In the genomic region with DNA sequence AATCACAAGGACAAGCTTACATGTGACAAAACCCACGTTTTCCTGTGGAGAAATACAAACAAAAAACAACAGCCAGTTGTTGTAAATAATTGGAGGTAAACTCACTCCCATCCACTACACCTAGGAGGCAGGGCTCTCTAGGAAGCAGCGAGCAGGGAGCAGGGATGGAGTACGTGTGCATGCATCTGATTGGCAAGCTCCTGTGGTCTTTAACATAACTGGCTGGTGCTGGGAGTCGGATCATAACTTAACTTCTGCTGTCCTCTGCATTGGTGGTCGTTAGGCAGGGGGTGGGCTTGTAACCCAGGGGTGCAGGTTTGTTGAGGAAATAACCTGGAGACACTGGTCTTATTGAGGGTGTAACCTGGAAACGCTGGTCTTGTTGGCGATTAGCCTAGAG, we compare ENCODE assay signal across 18 mouse cellular contexts. TPM values are rescaled to one million over a fixed set of nuclear protein-coding genes. Genes with fewer than 3 reads are reported as not detected.
DNase-seq lines count a peak whose midpoint lies in the region; ATAC-seq and TF ChIP-seq lines count a peak whose summit lies in the region.
"Had no signal": no experiment of that assay in that cellular context is flagged by ENCODE, and none has a peak within 500 bp of the region (broad histone marks: within the 10 kb centered on the region; RNA-seq: fewer than 3 reads in every experiment).

No protein-coding gene starts in this region.

- TF ChIP-seq POLR2A in heart, adult 2 months (IDR thresholded peaks at IDR 0.05; ENCODE audit: insufficient read depth, low read depth, low read length), result no peak
- no peak for TF ChIP-seq POLR2A in kidney, adult 2 months (IDR thresholded peaks at IDR 0.05; ENCODE audit: low read depth, low read length)

- peak; percentile 89 for DNase-seq in heart, adult 11 months
- DNase-seq in heart, adult 2 months, result no peak
- no peak for DNase-seq in kidney, adult 2 months
- peak; percentile 74 for DNase-seq in ES-CJ7 (ENCODE audit: low read depth, low spot score)
- DNase-seq in kidney, postnatal 25 days, result no peak
- DNase-seq in urinary bladder, postnatal 25 days (ENCODE audit: low spot score), result no peak

- no peak overlapping the region for H3K9ac ChIP-seq in heart, adult 2 months (ENCODE audit: low read depth, low read length)
- no peak overlapping the region for H3K9ac ChIP-seq in kidney, embryonic 16.5 days (replicated peaks; ENCODE audit: low read length)
- H3K9ac ChIP-seq: forebrain, postnatal 0 days had no signal

- WGBS in heart, adult 2 months, result 72% methylated on average over 7 of the region's 7 CpGs
- 72% methylated on average over 7 of the region's 7 CpGs for WGBS in kidney, adult 2 months
- WGBS in kidney, embryonic 16.5 days, result 72% methylated on average over 7 of the region's 7 CpGs
- 82% methylated on average over 6 of the region's 7 CpGs for WGBS in macrophage (ENCODE audit: missing documents)

- H3K27ac ChIP-seq in heart, adult 2 months, result no peak overlapping the region
- H3K27ac ChIP-seq in kidney, adult 2 months (ENCODE audit: insufficient read depth, low read depth, low read length), result peak overlapping the region; percentile 22
- no peak overlapping the region for H3K27ac ChIP-seq in kidney, embryonic 16.5 days (ENCODE audit: low read length)
- peak overlapping the region; percentile 64 for H3K27ac ChIP-seq in macrophage
- H3K27ac ChIP-seq: hindbrain, embryonic 10.5 days had no signal

- no peaks in the 10 kb centered on the region for H3K79me2 ChIP-seq in heart, adult 2 months (replicated peaks; ENCODE audit: control insufficient read depth, insufficient read depth, low read length)
- H3K79me2 ChIP-seq in macrophage (ENCODE audit: inconsistent target), result no peaks in the 10 kb centered on the region

- peaks cover 3% of the 10 kb centered on the region for H3K4me1 ChIP-seq in heart, adult 2 months (ENCODE audit: control insufficient read depth, insufficient read depth, low read length)
- H3K4me1 ChIP-seq in kidney, adult 2 months (ENCODE audit: control insufficient read depth, insufficient read depth, low read length), result peaks cover 12% of the 10 kb centered on the region; the same call in 1 of the 2 replicates
- H3K4me1 ChIP-seq in kidney, embryonic 16.5 days (ENCODE audit: insufficient read depth, low read length), result peaks cover 2% of the 10 kb centered on the region; the same call in 1 of the 2 replicates

- H3K4me3 ChIP-seq in heart, adult 2 months, result no peak overlapping the region
- H3K4me3 ChIP-seq in kidney, adult 2 months (ENCODE audit: insufficient read depth, low read depth, low read length), result no peak overlapping the region
- no peak overlapping the region for H3K4me3 ChIP-seq in kidney, embryonic 16.5 days (ENCODE audit: low read length)
- H3K4me3 ChIP-seq in macrophage (ENCODE audit: inconsistent target), result no peak overlapping the region
- H3K4me3 ChIP-seq: hindbrain, embryonic 10.5 days had no signal

- TF ChIP-seq CTCF in heart, adult 2 months (IDR thresholded peaks at IDR 0.05), result no peak
- no peak for TF ChIP-seq CTCF in kidney, adult 2 months (conservative IDR thresholded peaks at IDR 0.05; ENCODE audit: insufficient read depth, insufficient read length, low read depth, low read length)

- H3K4me2 ChIP-seq in kidney, embryonic 16.5 days (replicated peaks; ENCODE audit: low read depth, low read length), result no peak overlapping the region

- intact Hi-C loops in heart, adult 2 months (cut with DNase I), result loop anchor here (2.0 kb wide), 3 partner anchors 35 to 285 kb away; no protein-coding TSS in a partner anchor

- TF ChIP-seq EP300 in heart, adult 2 months (IDR thresholded peaks at IDR 0.05; ENCODE audit: insufficient read depth, low read depth, low read length), result no peak

- no peaks in the 10 kb centered on the region for H3K36me3 ChIP-seq in heart, adult 2 months (ENCODE audit: control insufficient read depth, insufficient read depth, low read length)
- H3K36me3 ChIP-seq in kidney, adult 2 months (ENCODE audit: control insufficient read depth, insufficient read depth, low read length), result no peaks in the 10 kb centered on the region
- H3K36me3 ChIP-seq in kidney, embryonic 16.5 days (ENCODE audit: insufficient read depth, low read length), result no peaks in the 10 kb centered on the region
- no peaks in the 10 kb centered on the region for H3K36me3 ChIP-seq in macrophage (ENCODE audit: inconsistent target)
- H3K36me3 ChIP-seq: hindbrain, embryonic 10.5 days had no signal

- no peak for ATAC-seq in kidney, embryonic 16.5 days (ENCODE audit: low FRiP score, low TSS enrichment)

- no peaks in the 10 kb centered on the region for H3K27me3 ChIP-seq in heart, adult 2 months (ENCODE audit: control insufficient read depth, insufficient read depth, low read length)
- no peaks in the 10 kb centered on the region for H3K27me3 ChIP-seq in kidney, adult 2 months (replicated peaks; ENCODE audit: control insufficient read depth, insufficient read depth, low read length)
- H3K27me3 ChIP-seq in kidney, embryonic 16.5 days (ENCODE audit: insufficient read depth, low read length), result no peaks in the 10 kb centered on the region

- H3K9me3 ChIP-seq in kidney, embryonic 16.5 days (ENCODE audit: low read length), result no peaks in the 10 kb centered on the region
- H3K9me3 ChIP-seq: hindbrain, embryonic 10.5 days had no signal

RNA-seq across cellular contexts. Expression of a gene that starts 1.2 kb away (rescaled TPM):
- total RNA-seq in heart, adult 2 months (2021), result 100 to 1,000 TPM; 186 to 228 TPM
- 47.5 and 99.5 TPM in 2 replicates for polyA plus RNA-seq in heart, adult 2 months (2012; rRNA removed)
- 95.6 and 115 TPM in 2 replicates for polyA plus RNA-seq in kidney, adult 2 months (2012; rRNA removed)
- polyA plus RNA-seq in kidney, embryonic 16.5 days (2015; fragmentation: Nextera tagmentation; extraction: Ambion mirVana), result 843 and 919 TPM in 2 replicates
- 100 to 1,000 TPM in 8 of 26 experiments, 10 to 100 TPM in 18; 32.1 to 205 (median 72.0) TPM for total RNA-seq in macrophage (2018; cell fraction: chromatin; rRNA removed)
- total RNA-seq in macrophage (2018; cell fraction: cytosol; rRNA removed), result 100 to 1,000 TPM; 196 to 384 (median 264) TPM
- 100 to 1,000 TPM in 24 of 26 experiments, 10 to 100 TPM in 2; 70.2 to 285 (median 139) TPM for total RNA-seq in macrophage (2018; cell fraction: nucleus; rRNA removed)
- 118 to 318 TPM (median 290 TPM) in 3 replicates for polyA plus RNA-seq in macrophage (2018)

RNA-seq across cellular contexts. Expression of a gene that starts 21.3 kb away (rescaled TPM):
- not detected for total RNA-seq in heart, adult 2 months (2021)
- 0.12 TPM in 1 of 2 replicates, not detected in the other for polyA plus RNA-seq in heart, adult 2 months (2012; rRNA removed)
- polyA plus RNA-seq in kidney, adult 2 months (2012; rRNA removed), result not detected in 2 replicates
- polyA plus RNA-seq in kidney, embryonic 16.5 days (2015; fragmentation: Nextera tagmentation; extraction: Ambion mirVana), result not detected in 2 replicates
- total RNA-seq in macrophage (2018; cell fraction: chromatin; rRNA removed), result not detected
- total RNA-seq in macrophage (2018; cell fraction: cytosol; rRNA removed), result not detected
- not detected for total RNA-seq in macrophage (2018; cell fraction: nucleus; rRNA removed)
- polyA plus RNA-seq in macrophage (2018), result not detected in 3 replicates
- total RNA-seq: adrenal gland, postnatal 14 days; forebrain, postnatal 0 days; layer of hippocampus, adult 8-10 months; left cerebral cortex, adult 18-20 months; left cerebral cortex, postnatal 36 days had no signal
- polyA plus RNA-seq: embryonic facial prominence, embryonic 14.5 days; forebrain, postnatal 0 days; hindbrain, embryonic 10.5 days; liver, embryonic 16.5 days; neural tube, embryonic 11.5 days; stomach, embryonic 16.5 days had no signal

RNA-seq across cellular contexts. Expression of a gene that starts 34.1 kb away (rescaled TPM):
- 10 to 100 TPM; 28.6 to 30.9 TPM for total RNA-seq in heart, adult 2 months (2021)
- 14.5 and 20.1 TPM in 2 replicates for polyA plus RNA-seq in heart, adult 2 months (2012; rRNA removed)
- 24.0 and 24.5 TPM in 2 replicates for polyA plus RNA-seq in kidney, adult 2 months (2012; rRNA removed)
- 24.8 and 26.5 TPM in 2 replicates for polyA plus RNA-seq in kidney, embryonic 16.5 days (2015; fragmentation: Nextera tagmentation; extraction: Ambion mirVana)
- 100 to 1,000 TPM in 2 of 26 experiments, 10 to 100 TPM in 24; 58.6 to 114 (median 80.3) TPM for total RNA-seq in macrophage (2018; cell fraction: chromatin; rRNA removed)
- 10 to 100 TPM; 13.3 to 23.3 (median 17.3) TPM for total RNA-seq in macrophage (2018; cell fraction: cytosol; rRNA removed)
- total RNA-seq in macrophage (2018; cell fraction: nucleus; rRNA removed), result 10 to 100 TPM; 38.9 to 88.2 (median 61.7) TPM
- 20.2 to 22.2 TPM (median 20.6 TPM) in 3 replicates for polyA plus RNA-seq in macrophage (2018)

Comparison
In these comparisons a context has a peak if more than half of its experiments do, and no peak if none do; other contexts are left out.
1. DNase-seq: peak in heart, adult 11 months (single experiment) and ES-CJ7 (single experiment); none in heart, adult 2 months (0 of 2), kidney, adult 2 months (single experiment), kidney, postnatal 25 days (0 of 2) and urinary bladder, postnatal 25 days (single experiment).
2. H3K27ac ChIP-seq: peak in kidney, adult 2 months (single experiment) and macrophage (single experiment); none in heart, adult 2 months (single experiment) and kidney, embryonic 16.5 days (single experiment).